Mouse (Mus musculus): ENCODE measurements at regions not wholly inside any gene's neighbourhood (a gene's known extent, or its start where the extent isn't known, plus 50 kb on each side); places are given as distances from the start of the nearest gene placed in this dataset.

GRCm38 (mm10) chr19:30289721-30290120, 57.0 kb downstream of the Mbl2 start:
- no peak for DNase-seq

- DNase-seq = no peak
These were observed 62.5 kb downstream of the Mbl2 start for GRCm38 (mm10) chr19:30295263-30295704.

- DNase-seq = no peak
These were observed 63.3 kb downstream of the Mbl2 start for GRCm38 (mm10) chr19:30296024-30296423.

- no peak for DNase-seq
These were observed 66.8 kb downstream of the Mbl2 start for GRCm38 (mm10) chr19:30299536-30299935.

- no peak for DNase-seq
These were observed 69.5 kb downstream of the Mbl2 start for GRCm38 (mm10) chr19:30302281-30302680.

- peak; percentile 45 for DNase-seq
These were observed 73.6 kb downstream of the Mbl2 start for GRCm38 (mm10) chr19:30306379-30306778.

GRCm38 (mm10) chr19:30306919-30307318, 74.2 kb downstream of the Mbl2 start:
- no peak for DNase-seq

GRCm38 (mm10) chr19:30317314-30317713, 84.6 kb downstream of the Mbl2 start:
- DNase-seq = no peak

- DNase-seq = no peak
These were observed 95.0 kb downstream of the Mbl2 start for GRCm38 (mm10) chr19:30327693-30328092.

GRCm38 (mm10) chr19:30328886-30329285, 96.1 kb downstream of the Mbl2 start:
- no peak for DNase-seq

GRCm38 (mm10) chr19:30330792-30331191, 98.0 kb downstream of the Mbl2 start:
- no peak for DNase-seq

GRCm38 (mm10) chr19:30331850-30332249, 99.1 kb downstream of the Mbl2 start:
- DNase-seq = no peak

GRCm38 (mm10) chr19:30344401-30344800, 111.7 kb downstream of the Mbl2 start:
- no peak for DNase-seq

GRCm38 (mm10) chr19:30348924-30349323, 116.2 kb downstream of the Mbl2 start:
- no peak for DNase-seq

GRCm38 (mm10) chr19:30354981-30355380, 122.2 kb downstream of the Mbl2 start:
- DNase-seq = no peak

- DNase-seq = no peak
These were observed 126.2 kb downstream of the Mbl2 start for GRCm38 (mm10) chr19:30358961-30359360.

- DNase-seq = no peak
These were observed 139.2 kb downstream of the Mbl2 start for GRCm38 (mm10) chr19:30371901-30372300.

- no peak for DNase-seq
These were observed 147.0 kb downstream of the Mbl2 start for GRCm38 (mm10) chr19:30379767-30380166.

- DNase-seq = no peak
These were observed 147.9 kb downstream of the Mbl2 start for GRCm38 (mm10) chr19:30380515-30381206.

- DNase-seq = no peak
These were observed 155.7 kb downstream of the Dkk1 start for GRCm38 (mm10) chr19:30393791-30394190.

GRCm38 (mm10) chr19:30406943-30407342, 142.5 kb downstream of the Dkk1 start:
- DNase-seq = no peak

- DNase-seq = no peak
These were observed 129.7 kb downstream of the Dkk1 start for GRCm38 (mm10) chr19:30419556-30420280.

GRCm38 (mm10) chr19:30425627-30426026, 123.8 kb downstream of the Dkk1 start:
- no peak for DNase-seq

- DNase-seq = no peak
These were observed 122.0 kb downstream of the Dkk1 start for GRCm38 (mm10) chr19:30427484-30427883.
